Mouse (Mus musculus): ENCODE data around the gene Tnfaip6. TPM values are rescaled to one million over a fixed set of nuclear protein-coding genes. Genes with fewer than 3 reads are reported as not detected.

The Tnfaip6 gene
- polyA plus RNA-seq, 1 experiment from 2014 or later, result 4.3 TPM

- no peak for ATAC-seq (ENCODE audit: insufficient read depth, low FRiP score, low read depth)
- no peaks in the 10 kb centered on the region for H3K36me3 ChIP-seq
- no peaks in the 10 kb centered on the region for H3K4me1 ChIP-seq
- no peaks in the 10 kb centered on the region for H3K27me3 ChIP-seq (replicated peaks)
- WGBS, result 89% methylated on average over 4 of the region's 4 CpGs
- H3K4me2 ChIP-seq, result no peak overlapping the region
- H3K9me3 ChIP-seq, result no peaks in the 10 kb centered on the region
- H3K4me3 ChIP-seq (replicated peaks), result no peak overlapping the region
- H3K9ac ChIP-seq, result no peak overlapping the region
- H3K27ac ChIP-seq, result no peak overlapping the region
Measured at GRCm38 (mm10) chr2:52034601-52035000, 3.2 kb upstream of the Tnfaip6 start.

DNA sequence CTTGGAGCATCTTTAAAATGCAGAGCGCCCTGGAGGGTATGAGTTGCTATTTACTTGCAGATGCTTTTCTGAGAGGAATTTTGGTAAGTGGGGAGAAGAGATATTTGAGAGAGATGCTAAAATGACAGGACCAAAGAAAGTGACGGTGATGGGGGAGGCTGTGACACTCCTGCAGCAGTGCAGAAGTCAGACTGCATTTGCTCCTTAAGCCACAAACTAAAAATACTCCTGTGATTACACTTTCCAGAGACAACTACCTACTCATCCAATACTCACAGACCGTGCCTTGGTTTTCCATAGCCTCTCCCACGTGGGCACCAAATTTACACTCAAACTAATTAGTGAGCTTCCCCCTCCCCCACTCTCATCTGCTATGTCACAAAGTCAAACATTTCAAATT is 2.7 kb upstream of the Tnfaip6 start:
- 62% methylated on average over 4 of the region's 4 CpGs for WGBS
- H3K27me3 ChIP-seq (replicated peaks), result no peaks in the 10 kb centered on the region
- H3K4me2 ChIP-seq, result no peak overlapping the region
- H3K9me3 ChIP-seq, result no peaks in the 10 kb centered on the region
- no peak overlapping the region for H3K4me3 ChIP-seq (replicated peaks)
- no peak overlapping the region for H3K27ac ChIP-seq
- no peak for ATAC-seq (ENCODE audit: insufficient read depth, low FRiP score, low read depth)
- H3K4me1 ChIP-seq, result no peaks in the 10 kb centered on the region
- no peak overlapping the region for H3K9ac ChIP-seq
- H3K36me3 ChIP-seq, result no peaks in the 10 kb centered on the region

DNA sequence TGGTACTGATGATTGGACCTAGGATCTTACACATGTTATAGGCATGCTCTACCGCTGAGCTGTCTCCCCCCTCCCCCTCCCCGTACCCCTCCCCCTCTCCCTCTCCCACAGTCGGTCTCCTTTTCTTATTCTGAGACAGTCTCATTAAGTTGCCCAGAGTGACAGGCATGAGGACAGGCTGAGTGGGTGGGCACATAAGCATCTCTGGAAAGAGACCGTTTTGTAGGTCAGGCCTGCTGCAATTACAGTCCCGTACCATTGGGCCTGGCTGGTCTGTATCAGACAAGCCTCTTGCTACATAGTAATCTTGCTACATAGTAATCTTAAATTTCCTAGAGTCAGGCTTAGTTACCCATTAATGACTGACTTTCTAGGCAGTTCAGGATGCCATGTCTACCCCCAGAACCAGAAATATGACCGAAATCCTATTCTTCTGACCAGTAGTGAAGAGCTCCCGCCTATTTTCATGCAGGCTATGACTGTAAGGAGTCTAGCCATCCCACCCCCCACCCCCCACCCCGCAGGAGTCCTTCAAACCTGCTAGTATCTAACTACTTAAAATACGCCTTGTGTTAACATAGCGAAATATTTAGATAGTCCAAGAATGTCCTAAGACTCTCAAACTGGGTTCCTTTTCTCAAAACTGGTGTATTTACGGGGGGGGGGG is 747 bp upstream of the Tnfaip6 start:
- 53% methylated on average over 9 of the region's 11 CpGs for WGBS
- ATAC-seq (ENCODE audit: insufficient read depth, low FRiP score, low read depth), result no peak

DNA sequence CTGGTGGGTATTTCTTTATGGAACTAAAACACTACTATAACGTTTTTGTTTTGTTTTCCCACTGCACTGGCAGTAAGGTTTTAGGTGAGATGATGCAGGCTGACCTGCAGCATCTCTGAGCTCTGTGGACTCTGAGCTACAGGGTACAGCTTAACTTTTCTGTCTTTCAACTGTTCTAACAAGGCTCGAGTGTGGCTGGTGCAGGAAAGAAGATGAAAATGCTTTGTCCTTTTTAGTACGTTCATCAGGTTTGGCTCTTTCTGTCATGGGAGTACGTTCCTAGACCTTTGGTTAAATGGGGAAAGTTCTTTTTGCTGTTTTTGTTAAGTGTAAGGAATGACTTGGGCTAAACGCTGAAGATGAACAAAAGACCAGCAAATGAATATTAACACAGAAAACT is 749 bp downstream of the Tnfaip6 start:
- 58% methylated on average over 5 of the region's 5 CpGs for WGBS
- H3K27me3 ChIP-seq (replicated peaks), result no peaks in the 10 kb centered on the region
- H3K9ac ChIP-seq, result no peak overlapping the region
- peak overlapping the region; percentile 14; the same call in 1 of the 2 replicates for H3K4me3 ChIP-seq (replicated peaks)
- H3K27ac ChIP-seq, result no peak overlapping the region
- H3K36me3 ChIP-seq, result no peaks in the 10 kb centered on the region
- H3K4me2 ChIP-seq, result peak overlapping the region; percentile 13; the same call in 1 of the 2 replicates
- no peaks in the 10 kb centered on the region for H3K4me1 ChIP-seq
- ATAC-seq (ENCODE audit: insufficient read depth, low FRiP score, low read depth), result no peak
- H3K9me3 ChIP-seq, result no peaks in the 10 kb centered on the region

More for the DNA sequence above, 747 bp upstream of the Tnfaip6 start:
- Histone ChIP-seq H3K9ac (no peak overlapping the region), H3K4me1 (no peaks in the 10 kb centered on the region), H3K27ac (no peak overlapping the region), H3K4me2 (peak overlapping the region; percentile 55), H3K4me3 (replicated peaks) (peak overlapping the region; percentile 38), H3K36me3 (no peaks in the 10 kb centered on the region), H3K27me3 (replicated peaks) (no peaks in the 10 kb centered on the region), H3K9me3 (no peaks in the 10 kb centered on the region)

- Histone ChIP-seq H3K9me3 (no peaks in the 10 kb centered on the region), H3K4me2 (no peak overlapping the region), H3K27ac (no peak overlapping the region), H3K27me3 (replicated peaks) (no peaks in the 10 kb centered on the region), H3K4me3 (replicated peaks) (no peak overlapping the region), H3K9ac (no peak overlapping the region), H3K36me3 (no peaks in the 10 kb centered on the region), H3K4me1 (no peaks in the 10 kb centered on the region)
- 75% methylated on average over 8 of the region's 8 CpGs for whole genome bisulfite sequencing
- ATAC-seq (ENCODE audit: insufficient read depth, low FRiP score, low read depth), result no peak
Measured at GRCm38 (mm10) chr2:52039083-52039801, 1.4 kb downstream of the Tnfaip6 start.

DNA sequence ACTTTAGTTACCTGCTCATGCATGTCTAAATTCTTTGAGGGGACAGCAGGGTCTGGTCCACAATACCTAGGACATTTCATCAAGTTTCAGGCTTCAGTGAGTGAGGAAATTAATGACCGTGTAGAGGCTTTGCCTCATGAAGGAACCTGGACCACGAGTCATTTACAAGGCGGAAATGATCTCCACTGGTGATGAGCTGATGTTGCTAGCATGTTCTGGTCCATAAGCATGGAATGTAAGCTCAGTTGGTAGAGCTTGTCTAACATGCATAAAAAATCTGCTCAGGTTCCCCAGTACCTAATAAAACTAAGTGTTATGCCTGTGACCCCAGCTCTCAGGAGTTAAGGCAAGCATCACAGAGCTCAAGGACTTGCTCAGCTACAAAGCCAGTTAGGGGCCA is 4.3 kb downstream of the Tnfaip6 start:
- Histone ChIP-seq H3K4me3 (replicated peaks) (no peak overlapping the region), H3K4me1 (no peaks in the 10 kb centered on the region), H3K27ac (no peak overlapping the region), H3K27me3 (replicated peaks) (no peaks in the 10 kb centered on the region), H3K36me3 (no peaks in the 10 kb centered on the region), H3K9ac (no peak overlapping the region), H3K4me2 (no peak overlapping the region), H3K9me3 (no peaks in the 10 kb centered on the region)
- ATAC-seq (ENCODE audit: insufficient read depth, low FRiP score, low read depth), result no peak
- 85% methylated on average over 3 of the region's 3 CpGs for WGBS

DNA sequence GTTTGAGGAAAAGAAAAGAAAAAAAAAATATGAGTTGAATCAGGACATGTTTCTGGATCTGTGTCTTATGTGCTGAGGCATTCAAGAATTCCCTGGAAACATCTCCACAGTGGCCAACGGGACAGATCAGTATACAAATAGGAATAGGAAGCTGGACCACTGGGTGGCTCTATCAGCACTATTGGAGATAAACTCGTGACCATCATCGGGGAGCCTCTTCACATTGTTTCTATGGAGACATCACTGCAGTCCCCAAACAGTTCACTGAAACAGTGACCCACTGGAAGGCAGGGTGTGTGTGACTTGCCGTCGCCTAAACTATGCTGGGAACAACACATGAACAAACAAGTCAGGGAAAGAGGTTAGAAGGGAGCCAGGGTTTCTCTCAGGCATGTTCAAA is 4.9 kb downstream of the Tnfaip6 start:
- H3K27me3 ChIP-seq (replicated peaks), result no peaks in the 10 kb centered on the region
- H3K4me2 ChIP-seq, result no peak overlapping the region
- no peak overlapping the region for H3K4me3 ChIP-seq (replicated peaks)
- no peak overlapping the region for H3K27ac ChIP-seq
- ATAC-seq (ENCODE audit: insufficient read depth, low FRiP score, low read depth), result no peak
- H3K4me1 ChIP-seq, result no peaks in the 10 kb centered on the region
- H3K9ac ChIP-seq, result no peak overlapping the region
- 65% methylated on average over 5 of the region's 5 CpGs for WGBS
- H3K9me3 ChIP-seq, result no peaks in the 10 kb centered on the region
- no peaks in the 10 kb centered on the region for H3K36me3 ChIP-seq

DNA sequence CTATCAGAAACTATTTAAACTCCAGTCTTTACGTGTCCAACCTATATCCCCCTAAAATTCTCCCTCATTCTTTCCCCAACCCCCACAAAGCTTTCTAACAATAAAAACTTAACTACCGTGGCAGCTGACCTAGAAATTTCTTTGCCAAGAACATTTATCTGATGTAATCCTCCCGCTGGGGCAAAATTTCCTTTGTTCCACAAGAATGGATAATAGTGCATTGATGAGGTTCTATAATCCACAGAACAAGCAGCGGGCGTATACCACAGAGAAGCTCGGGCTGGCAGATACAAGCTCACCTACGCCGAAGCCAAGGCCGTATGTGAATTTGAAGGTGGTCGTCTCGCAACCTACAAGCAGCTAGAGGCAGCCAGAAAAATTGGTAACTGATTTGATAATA is 5.7 kb downstream of the Tnfaip6 start:
- no peak overlapping the region for H3K4me3 ChIP-seq (replicated peaks)
- H3K27me3 ChIP-seq (replicated peaks), result no peaks in the 10 kb centered on the region
- no peak overlapping the region for H3K4me2 ChIP-seq
- ATAC-seq (ENCODE audit: insufficient read depth, low FRiP score, low read depth), result no peak
- no peaks in the 10 kb centered on the region for H3K9me3 ChIP-seq
- no peaks in the 10 kb centered on the region for H3K4me1 ChIP-seq
- H3K9ac ChIP-seq, result no peak overlapping the region
- no peak overlapping the region for H3K27ac ChIP-seq
- 88% methylated on average over 11 of the region's 11 CpGs for WGBS
- no peaks in the 10 kb centered on the region for H3K36me3 ChIP-seq

DNA sequence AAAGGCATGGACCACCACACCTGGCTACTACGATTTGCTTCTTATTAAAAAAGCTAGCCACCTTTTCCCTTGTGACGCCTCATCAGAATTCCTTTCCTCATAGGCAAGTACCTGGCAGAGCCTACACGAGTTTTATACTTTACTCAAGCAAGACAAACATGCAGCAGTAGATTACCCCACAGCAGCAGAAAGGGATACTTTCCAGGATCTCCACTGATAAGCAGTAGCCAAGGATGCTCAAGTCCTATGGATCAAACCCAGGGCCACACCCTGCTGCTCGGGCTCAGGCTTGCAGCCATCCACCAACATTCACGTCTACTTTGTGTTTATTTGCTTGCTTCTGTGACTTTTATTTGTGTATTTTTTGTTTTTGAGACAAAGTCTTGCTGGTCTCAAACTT is 8.2 kb downstream of the Tnfaip6 start:
- Histone ChIP-seq H3K4me2 (no peak overlapping the region), H3K36me3 (no peaks in the 10 kb centered on the region), H3K9me3 (no peaks in the 10 kb centered on the region), H3K27ac (no peak overlapping the region), H3K27me3 (replicated peaks) (no peaks in the 10 kb centered on the region), H3K4me3 (replicated peaks) (no peak overlapping the region), H3K4me1 (no peaks in the 10 kb centered on the region), H3K9ac (no peak overlapping the region)
- 70% methylated on average over 5 of the region's 5 CpGs for WGBS
- no peak for ATAC-seq (ENCODE audit: insufficient read depth, low FRiP score, low read depth)

DNA sequence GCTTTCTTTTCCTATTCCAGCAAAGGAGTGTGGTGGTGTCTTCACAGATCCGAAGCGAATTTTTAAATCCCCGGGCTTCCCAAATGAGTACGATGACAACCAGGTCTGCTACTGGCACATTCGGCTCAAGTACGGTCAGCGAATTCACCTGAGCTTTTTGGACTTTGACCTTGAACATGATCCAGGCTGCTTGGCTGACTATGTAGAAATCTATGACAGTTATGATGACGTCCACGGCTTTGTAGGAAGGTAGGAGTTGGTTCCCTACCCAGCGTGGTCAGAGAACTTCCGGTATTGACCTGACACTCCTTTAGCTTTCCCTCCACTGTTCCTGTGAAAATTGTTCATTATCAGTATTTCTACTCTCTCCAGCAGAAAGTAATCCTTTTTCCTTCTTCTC is 13.0 kb downstream of the Tnfaip6 start:
- Histone ChIP-seq H3K9me3 (no peaks in the 10 kb centered on the region), H3K9ac (no peak overlapping the region), H3K27me3 (replicated peaks) (no peaks in the 10 kb centered on the region), H3K4me2 (no peak overlapping the region), H3K36me3 (no peaks in the 10 kb centered on the region), H3K4me3 (replicated peaks) (no peak overlapping the region), H3K4me1 (no peaks in the 10 kb centered on the region), H3K27ac (no peak overlapping the region)
- no peak for ATAC-seq (ENCODE audit: insufficient read depth, low FRiP score, low read depth)
- WGBS, result 85% methylated on average over 11 of the region's 11 CpGs

GRCm38 (mm10) chr2:52052335-52052734 is 14.5 kb downstream of the Tnfaip6 start:
- Histone ChIP-seq H3K9ac (no peak overlapping the region), H3K9me3 (no peaks in the 10 kb centered on the region), H3K36me3 (no peaks in the 10 kb centered on the region), H3K27ac (no peak overlapping the region), H3K4me1 (no peaks in the 10 kb centered on the region), H3K27me3 (replicated peaks) (no peaks in the 10 kb centered on the region), H3K4me2 (no peak overlapping the region), H3K4me3 (replicated peaks) (no peak overlapping the region)
- no peak for ATAC-seq (ENCODE audit: insufficient read depth, low FRiP score, low read depth)
- WGBS, result 84% methylated on average over 4 of the region's 4 CpGs

DNA sequence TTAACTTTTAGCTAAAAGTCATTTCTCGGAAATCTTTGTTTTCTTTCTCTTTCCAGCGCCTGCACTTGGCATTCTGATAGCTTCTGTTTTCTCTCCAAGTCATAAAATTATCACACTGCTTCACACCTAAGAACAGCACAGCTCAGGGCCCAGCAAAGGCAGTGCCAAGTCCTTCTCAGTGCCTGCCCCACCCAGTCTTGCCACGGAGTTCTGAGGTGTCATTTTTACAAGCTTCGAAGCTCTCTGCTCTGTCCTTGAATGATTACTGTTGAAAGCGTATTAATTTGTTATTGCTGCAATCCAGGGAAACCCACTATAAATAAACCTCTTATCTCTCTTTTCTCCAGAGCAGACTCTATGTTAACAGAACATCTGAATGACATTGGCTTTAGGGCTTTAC is 15.7 kb downstream of the Tnfaip6 start:
- Histone ChIP-seq H3K4me3 (replicated peaks) (no peak overlapping the region), H3K36me3 (no peaks in the 10 kb centered on the region), H3K4me2 (no peak overlapping the region), H3K27ac (no peak overlapping the region), H3K9ac (no peak overlapping the region), H3K9me3 (no peaks in the 10 kb centered on the region), H3K4me1 (no peaks in the 10 kb centered on the region), H3K27me3 (replicated peaks) (no peaks in the 10 kb centered on the region)
- no peak for ATAC-seq (ENCODE audit: insufficient read depth, low FRiP score, low read depth)
- WGBS, result 36% methylated on average over 5 of the region's 5 CpGs

Data from stomach, embryonic 15.5 days (tissue).